Mouse (Mus musculus) embryonic facial prominence, embryonic 14.5 days (tissue): Measurements from ENCODE around the gene Jph4. TPM values are rescaled to one million over a fixed set of nuclear protein-coding genes. Genes with fewer than 3 reads are reported as not detected.

ENCODE experiments used
- ATAC-seq: fragments of 200-750 bp; cut with Nextera tagmentation; 2 replicates; pipeline ENCODE4 v1.8.0; 2017; ENCODE audit warnings: low read depth, moderate number of reproducible peaks, moderate TSS enrichment
- DNase-seq: peaks from one replicate; pipeline ENCODE4 v3.0.0-alpha.2; 2015; ENCODE audit warnings: low spot score
- H3K27ac ChIP-seq: fragments of 300-500 bp; sonication (generic); replicated peaks from 2 replicates; pipeline ENCODE4 v1.5.1; 2014; ENCODE audit warnings: low read depth, mild to moderate bottlenecking, low read length, moderate library complexity
- H3K27me3 ChIP-seq: fragments of 300-500 bp; sonication (generic); replicated peaks from 2 replicates; pipeline ENCODE4 v1.6.1; 2014; ENCODE audit warnings: low read length; ENCODE audit not compliant: control insufficient read depth, insufficient read depth
- H3K36me3 ChIP-seq: fragments of 300-500 bp; sonication (generic); 2 replicates; pipeline ENCODE4 v1.6.1; 2014; ENCODE audit warnings: low read length, mixed read lengths; ENCODE audit not compliant: control insufficient read depth, insufficient read depth
- H3K4me1 ChIP-seq: fragments of 300-500 bp; sonication (generic); 2 replicates; pipeline ENCODE4 v1.6.1; 2014; ENCODE audit warnings: antibody characterized with exemption, low read length; ENCODE audit not compliant: control insufficient read depth, insufficient read depth
- H3K4me2 ChIP-seq: fragments of 300-500 bp; sonication (generic); 2 replicates; pipeline ENCODE4 v1.6.1; 2014; ENCODE audit warnings: low read depth, mild to moderate bottlenecking, low read length, moderate library complexity, mixed read lengths
- H3K4me3 ChIP-seq: fragments of 300-500 bp; sonication (generic); 2 replicates; pipeline ENCODE4 v1.5.1; 2014; ENCODE audit warnings: low read depth, mild to moderate bottlenecking, low read length
- H3K9ac ChIP-seq: fragments of 300-500 bp; sonication (generic); 2 replicates; pipeline ENCODE4 v1.6.1; 2014; ENCODE audit warnings: low read depth, mild to moderate bottlenecking, low read length, moderate library complexity, mixed read lengths
- H3K9me3 ChIP-seq: fragments of 300-500 bp; sonication (generic); 2 replicates; pipeline ENCODE4 v1.6.1; 2016; ENCODE audit warnings: low read length; ENCODE audit not compliant: control insufficient read depth
- WGBS: fragments of 180-500 bp; shearing (Covaris S2); extraction: QIAGEN DNeasy Blood & Tissue Kit; methylation state at CpG from one replicate; pipeline ENCODE4 v1.1.7; 2014; 5-methylcytosine and 5-hydroxymethylcytosine counted together
- polyA plus RNA-seq: library from polyadenylated mRNA; unstranded; fragments of >200 nt; fragmentation: Nextera tagmentation; extraction: Ambion mirVana; gene quantifications from 2 replicates; pipeline ENCODE4 v1.2.1, GENCODE M21; 2014

Gene Jph4
- polyA plus RNA-seq, 1 experiment from 2014 or later, result 3.8 TPM

DNA sequence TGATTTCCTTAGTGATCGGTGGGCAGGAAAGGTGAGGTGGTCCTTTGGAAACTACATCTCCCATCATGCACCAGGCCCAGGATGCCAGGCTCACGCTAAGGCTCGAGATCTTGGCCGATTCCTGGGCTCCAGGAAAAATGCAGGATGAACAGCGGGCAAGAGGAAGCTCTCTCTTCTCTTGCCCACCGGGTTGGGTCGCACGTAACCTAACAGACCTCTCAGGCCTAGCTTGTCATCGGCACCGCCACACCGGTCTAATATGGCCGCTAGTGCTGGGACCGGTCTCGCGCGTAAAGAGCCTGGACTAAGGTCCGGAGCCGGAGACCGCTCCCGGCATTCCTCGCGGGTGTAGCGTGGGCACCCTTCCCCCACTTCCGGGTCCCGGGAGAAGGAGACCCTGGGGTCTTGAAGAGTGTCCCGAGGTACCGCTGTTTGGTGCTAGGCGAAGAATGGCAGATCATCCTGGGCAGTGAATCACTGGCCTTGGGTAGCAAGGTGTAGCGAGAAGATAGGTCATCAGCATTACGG is 22.0 kb downstream of the Jph4 start, which contains the start of gene Thtpa:
Thtpa (plus strand) TSS at position 81 of the 528 bp plus-strand sequence.
- Histone ChIP-seq H3K4me2 (peak within 1 kb of the TSS; percentile 87), H3K36me3 (0 out of 2 replicates have a peak, but pooled peaks cover 11% of the 10 kb centered on the region), H3K4me3 (peak within 1 kb of the TSS; percentile 52), H3K9ac (peak within 1 kb of the TSS; percentile 78), H3K4me1 (peaks cover 21% of the 10 kb centered on the region), H3K27me3 (no peaks in the 10 kb centered on the region), H3K27ac (peak within 1 kb of the TSS; percentile 64), H3K9me3 (no peaks in the 10 kb centered on the region)
- WGBS, result under 1% methylated on average over 29 of the region's 30 CpGs
- ATAC-seq (peak; percentile 74), DNase-seq (peak; percentile 85)

DNA sequence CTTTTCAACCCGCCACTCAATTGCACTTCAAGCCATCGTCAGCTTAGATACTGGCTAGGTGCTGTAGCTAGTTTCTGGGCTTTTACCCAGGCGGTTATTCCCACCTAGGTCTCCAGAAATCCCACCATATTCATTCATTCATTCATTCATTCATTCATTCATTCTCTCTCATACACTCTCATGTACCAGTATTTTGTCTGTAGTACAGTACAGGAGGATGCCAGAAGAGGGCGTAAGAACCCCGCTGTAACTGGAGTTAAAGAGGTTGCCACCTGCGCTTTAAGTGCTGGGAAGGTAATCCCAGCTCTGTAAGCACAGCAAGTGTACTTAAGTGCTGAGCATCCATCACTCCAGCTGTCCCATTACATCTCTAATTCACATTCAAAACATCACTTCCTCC is 22.8 kb downstream of the Jph4 start:
- Histone ChIP-seq H3K27me3 (no peaks in the 10 kb centered on the region), H3K4me3 (no peak overlapping the region), H3K4me2 (no peak overlapping the region), H3K36me3 (0 out of 2 replicates have a peak, but pooled peaks cover 11% of the 10 kb centered on the region), H3K9me3 (no peaks in the 10 kb centered on the region), H3K9ac (no peak overlapping the region), H3K4me1 (peaks cover 27% of the 10 kb centered on the region), H3K27ac (no peak overlapping the region)
- 44% methylated on average over 6 of the region's 6 CpGs for WGBS
- DNase-seq, result no peak
- ATAC-seq, result no peak

DNA sequence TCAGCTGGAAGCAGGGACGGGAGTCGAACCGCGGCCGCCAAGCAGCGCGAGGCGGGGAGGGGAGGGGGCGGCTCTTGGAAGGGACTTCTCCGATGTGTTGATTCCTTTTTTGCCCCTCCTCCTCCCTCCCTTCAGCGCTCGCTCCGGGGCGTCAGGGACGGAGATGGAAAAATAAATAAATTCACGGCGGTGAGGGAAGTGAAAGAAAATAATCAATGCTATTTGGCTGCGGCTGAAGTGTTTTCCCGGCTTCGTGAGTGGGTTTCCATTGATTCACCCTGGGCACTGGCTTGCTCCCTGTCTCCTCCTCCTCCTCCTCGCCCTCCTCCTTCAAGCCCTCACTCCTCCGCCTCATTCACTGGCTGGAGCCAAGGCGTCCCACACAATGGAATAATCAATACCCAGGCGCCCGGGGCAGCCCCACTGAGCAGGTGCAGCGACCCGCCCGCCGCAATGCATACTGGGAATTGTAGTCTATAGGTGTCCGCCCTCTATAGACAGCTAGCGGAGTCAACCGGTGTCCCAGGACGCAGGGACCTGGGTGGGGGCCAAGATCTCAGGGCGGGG is 24.6 kb downstream of the Jph4 start, which contains the start of gene Zfhx2:
Zfhx2 (minus strand) TSS at position 314 of the 567 bp plus-strand sequence.
- Histone ChIP-seq H3K36me3 (0 out of 2 replicates have a peak, but pooled peaks cover 3% of the 10 kb centered on the region), H3K4me2 (peak within 1 kb of the TSS; percentile 83), H3K9me3 (no peaks in the 10 kb centered on the region), H3K4me1 (peaks cover 27% of the 10 kb centered on the region), H3K27ac (peak within 1 kb of the TSS; percentile 70), H3K27me3 (no peaks in the 10 kb centered on the region), H3K9ac (peak within 1 kb of the TSS; percentile 76), H3K4me3 (peak within 1 kb of the TSS; percentile 61)
- WGBS, result under 1% methylated on average over 34 of the region's 34 CpGs
- ATAC-seq (peak; percentile 93), DNase-seq (peak; percentile 97)

DNA sequence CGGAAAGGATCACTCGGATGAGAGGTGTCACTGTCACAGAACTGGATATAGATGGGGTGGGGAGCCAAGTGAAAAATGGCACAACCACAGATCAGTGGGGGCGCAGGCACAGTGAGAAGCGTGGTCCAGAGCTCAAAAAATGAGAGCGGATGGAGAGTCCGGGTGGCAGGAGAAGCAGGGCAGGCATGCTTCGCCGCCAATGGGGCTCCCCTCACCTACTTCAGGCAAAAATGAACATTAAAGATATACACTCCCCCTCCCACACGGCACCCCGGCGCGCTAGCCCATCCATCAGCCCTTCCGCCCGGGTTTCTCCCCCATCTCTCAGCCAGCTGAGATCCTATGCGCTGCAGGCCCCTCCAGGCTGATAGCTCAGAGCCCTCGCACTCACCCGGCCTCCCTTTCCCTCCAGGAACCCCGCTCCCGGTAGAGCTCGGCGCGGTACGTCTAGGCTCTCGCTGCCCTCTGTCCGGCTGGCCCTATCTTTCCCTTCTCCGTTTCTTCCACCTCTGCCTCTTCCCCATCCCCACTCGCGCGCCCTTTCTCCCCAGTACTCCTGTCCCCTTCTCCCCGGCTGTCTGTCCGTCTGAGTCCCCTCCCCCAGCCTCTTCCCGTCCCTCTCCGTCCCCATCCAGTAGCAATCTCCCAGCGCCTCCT is 25.4 kb downstream of the Jph4 start:
- Histone ChIP-seq H3K4me3 (peak overlapping the region; percentile 61), H3K4me2 (peak overlapping the region; percentile 83), H3K27me3 (no peaks in the 10 kb centered on the region), H3K36me3 (no peaks in the 10 kb centered on the region), H3K4me1 (peaks cover 23% of the 10 kb centered on the region), H3K9me3 (no peaks in the 10 kb centered on the region), H3K9ac (peak overlapping the region; percentile 76), H3K27ac (peak overlapping the region; percentile 70)
- DNase-seq, result no peak
- ATAC-seq, result no peak
- WGBS, result 6% methylated on average over 24 of the region's 34 CpGs

DNA sequence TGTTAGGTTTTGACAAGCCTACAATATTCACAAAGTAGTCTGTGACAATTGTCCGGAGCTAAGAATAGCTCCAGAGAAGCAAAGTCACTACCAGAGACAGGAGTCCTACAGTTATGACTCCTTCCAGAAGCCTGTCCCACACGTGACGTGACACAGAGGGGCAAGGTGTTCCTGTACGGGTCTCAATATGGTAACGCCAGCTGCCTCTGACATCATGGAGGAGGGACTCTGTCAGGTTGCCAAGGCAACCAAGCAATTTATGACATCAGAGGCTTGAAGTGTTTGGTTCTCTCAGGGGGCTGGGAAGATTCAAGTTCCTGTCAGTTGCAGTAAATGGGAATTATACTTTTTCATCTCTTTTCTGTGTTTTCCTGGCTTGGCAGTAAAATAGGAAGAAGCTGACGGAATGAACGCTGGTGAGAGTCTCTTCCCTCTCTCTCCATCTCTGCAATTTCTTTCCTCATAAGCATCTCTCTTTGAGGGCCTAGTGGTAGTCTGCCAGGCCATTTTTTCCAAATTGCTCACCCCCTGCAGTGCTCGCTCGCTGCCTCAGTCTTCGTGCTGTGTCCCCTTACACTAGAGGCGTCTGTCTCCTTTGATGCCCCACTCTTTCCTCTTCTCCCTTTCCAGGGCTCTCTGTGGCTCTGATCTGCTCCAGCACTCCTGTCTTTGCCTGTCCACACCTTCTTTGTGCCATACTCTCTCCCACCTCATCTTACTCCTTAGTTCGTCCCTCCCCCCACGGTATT is 27.4 kb downstream of the Jph4 start:
- Histone ChIP-seq H3K4me2 (no peak overlapping the region), H3K9me3 (no peaks in the 10 kb centered on the region), H3K36me3 (no peaks in the 10 kb centered on the region), H3K4me1 (peaks cover 14% of the 10 kb centered on the region), H3K27ac (no peak overlapping the region), H3K4me3 (no peak overlapping the region), H3K27me3 (no peaks in the 10 kb centered on the region), H3K9ac (no peak overlapping the region; the same call in 1 of the 2 replicates)
- ATAC-seq, result no peak
- WGBS, result 60% methylated on average over 13 of the region's 13 CpGs
- DNase-seq, result no peak

DNA sequence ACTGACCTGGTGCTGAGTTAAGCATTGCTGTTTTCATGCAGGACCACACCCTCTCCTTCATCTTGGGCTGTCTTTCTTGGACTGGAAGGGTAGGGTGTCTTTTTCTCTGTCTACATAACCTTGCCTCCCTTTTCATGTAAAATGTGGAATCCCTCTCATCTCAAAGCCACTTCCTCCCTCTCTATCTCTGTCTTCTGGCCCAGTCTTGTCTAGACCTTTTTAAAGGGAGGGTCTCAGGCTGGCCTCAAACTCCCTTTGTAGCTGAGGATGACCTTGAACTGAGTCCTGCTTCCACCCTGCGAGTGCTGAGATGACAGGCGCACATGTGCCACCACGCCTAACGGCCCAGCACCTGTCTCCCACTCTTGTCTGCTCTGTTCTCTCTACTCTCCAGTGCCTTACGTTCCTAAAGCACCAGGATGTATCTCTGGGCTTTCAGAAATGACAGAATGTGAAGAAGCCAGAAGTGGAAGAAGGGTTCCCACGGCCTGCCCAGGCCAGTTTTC is 30.7 kb downstream of the Jph4 start:
- Histone ChIP-seq H3K9ac (no peak overlapping the region), H3K4me1 (peaks cover 10% of the 10 kb centered on the region), H3K27me3 (no peaks in the 10 kb centered on the region), H3K36me3 (no peaks in the 10 kb centered on the region), H3K4me3 (no peak overlapping the region), H3K4me2 (no peak overlapping the region), H3K9me3 (no peaks in the 10 kb centered on the region), H3K27ac (no peak overlapping the region)
- ATAC-seq (no peak), DNase-seq (no peak)
- WGBS, result 84% methylated on average over 6 of the region's 6 CpGs

DNA sequence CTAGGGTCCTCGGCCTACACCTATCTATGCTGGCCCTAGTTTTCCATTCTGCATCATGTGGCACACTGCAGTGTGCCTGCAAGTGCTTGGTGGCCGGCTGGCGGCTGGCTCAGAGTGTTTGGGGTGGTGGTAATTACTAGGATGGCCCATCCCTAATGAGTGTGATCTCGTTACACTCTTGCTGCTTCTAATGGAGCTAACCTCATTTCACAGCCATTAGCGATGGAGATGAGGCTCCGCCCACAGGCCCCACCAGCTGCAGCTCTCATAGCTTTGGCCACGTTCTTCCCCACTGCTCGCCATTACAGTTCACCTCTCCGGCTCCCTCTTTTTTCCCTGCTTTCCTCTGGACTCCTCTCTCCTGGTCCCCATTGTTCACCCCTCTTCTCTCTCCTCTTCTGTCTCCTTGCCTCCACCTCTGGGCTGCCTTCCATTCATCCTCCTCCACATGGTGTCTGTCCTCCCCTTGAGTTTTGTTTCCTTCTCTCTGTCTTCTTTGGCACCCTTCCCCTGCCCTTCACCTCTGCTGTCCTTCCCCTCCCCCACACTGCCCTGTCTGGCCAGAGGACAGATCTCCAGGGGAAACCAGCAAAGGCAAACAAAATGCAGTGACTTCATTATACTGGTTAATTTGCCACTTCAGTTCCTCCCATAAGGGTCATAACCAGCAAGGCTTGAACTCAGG is 31.3 kb downstream of the Jph4 start:
- H3K4me2 ChIP-seq, result no peak overlapping the region
- ATAC-seq (peak; percentile 34; the same call in 1 of the 2 replicates), DNase-seq (no peak)
- H3K9me3 ChIP-seq, result no peaks in the 10 kb centered on the region
- 0 out of 2 replicates have a peak, but pooled peaks cover 7% of the 10 kb centered on the region for H3K4me1 ChIP-seq
- no peaks in the 10 kb centered on the region for H3K36me3 ChIP-seq
- WGBS, result 57% methylated on average over 8 of the region's 9 CpGs
- H3K9ac ChIP-seq, result no peak overlapping the region
- H3K27ac ChIP-seq, result no peak overlapping the region
- no peak overlapping the region for H3K4me3 ChIP-seq
- no peaks in the 10 kb centered on the region for H3K27me3 ChIP-seq

DNA sequence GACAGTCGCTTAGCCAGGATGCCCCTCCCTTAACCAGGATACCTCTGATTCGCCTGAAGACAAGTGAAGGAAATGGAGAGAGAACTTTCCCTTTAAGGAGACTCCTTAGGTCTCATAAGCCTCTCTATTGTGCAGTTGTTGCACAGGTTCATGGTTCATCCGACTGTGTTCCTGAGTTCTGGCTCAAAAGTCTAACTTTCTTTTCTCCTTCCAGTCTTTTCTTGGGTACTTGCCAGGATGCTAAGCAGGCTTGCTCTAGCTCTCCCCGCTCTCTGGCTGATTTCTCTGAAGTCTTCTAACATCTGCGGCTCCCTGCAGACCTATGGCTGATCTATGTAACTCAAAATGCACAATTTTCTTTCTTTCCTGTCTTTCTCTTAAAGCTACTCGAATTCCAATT is 33.3 kb downstream of the Jph4 start:
- DNase-seq (peak; percentile 79), ATAC-seq (no peak)
- Histone ChIP-seq H3K27me3 (no peaks in the 10 kb centered on the region), H3K4me3 (no peak overlapping the region), H3K9ac (no peak overlapping the region), H3K36me3 (no peaks in the 10 kb centered on the region), H3K4me2 (no peak overlapping the region), H3K4me1 (peaks cover 6% of the 10 kb centered on the region), H3K9me3 (no peaks in the 10 kb centered on the region), H3K27ac (no peak overlapping the region)
- WGBS, result 53% methylated on average over 6 of the region's 6 CpGs
